Mouse (Mus musculus): Measurements from ENCODE around the gene Gatad2b. TPM values are rescaled to one million over a fixed set of nuclear protein-coding genes. Genes with fewer than 3 reads are reported as not detected.
A peak's percentile ranks its signal among the peaks of the same experiment; 100 is the strongest.
"Not testable (repeated sequence)": the region's sequence is repeated elsewhere in the genome, so short reads cannot be mapped to it uniquely, and the experiment has no call there.

Gatad2b gene
- polyA plus RNA-seq, 1 experiment from 2014 or later: 17.9 TPM

GRCm38 (mm10) chr3:90293352-90294063 lies 530 bp downstream of the Gatad2b start:
- peaks cover 29% of the 10 kb centered on the region for H3K36me3 ChIP-seq
- H3K4me1 ChIP-seq (replicated peaks): peaks cover 17% of the 10 kb centered on the region
- DNase-seq (ENCODE audit: low spot score): peak; percentile 80
- peak overlapping the region; percentile 92 for H3K4me3 ChIP-seq
- no peaks in the 10 kb centered on the region for H3K27me3 ChIP-seq (ENCODE audit: insufficient read depth, poor library complexity, severe bottlenecking)
- WGBS: under 1% methylated on average over 44 of the region's 68 CpGs
- H3K9me3 ChIP-seq: no peaks in the 10 kb centered on the region
- H3K27ac ChIP-seq: peak overlapping the region; percentile 99

DNA sequence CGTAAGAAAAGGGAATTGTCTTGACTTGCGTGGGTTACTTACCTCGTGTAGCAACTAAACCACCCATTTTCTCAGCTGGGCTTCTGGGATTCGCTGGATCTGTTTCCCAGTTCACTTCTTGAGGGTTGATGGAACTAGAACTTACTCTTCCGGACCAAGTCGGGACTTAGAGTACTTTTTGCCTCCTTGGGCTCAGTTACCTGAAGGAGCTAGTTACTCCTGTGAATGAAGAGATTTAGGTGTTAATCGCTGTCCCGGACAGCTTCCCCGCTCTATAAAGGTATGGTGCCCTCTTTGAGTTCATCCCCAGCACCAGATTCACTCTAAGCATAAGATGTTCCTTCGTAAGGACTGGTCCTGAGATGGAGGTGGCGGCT lies 1.1 kb downstream of the Gatad2b start:
- no peak for DNase-seq (ENCODE audit: low spot score)
- Histone ChIP-seq H3K27me3 (ENCODE audit: insufficient read depth, poor library complexity, severe bottlenecking) (no peaks in the 10 kb centered on the region), H3K4me3 (peak overlapping the region; percentile 92), H3K27ac (peak overlapping the region; percentile 99), H3K36me3 (peaks cover 29% of the 10 kb centered on the region), H3K4me1 (replicated peaks) (peaks cover 17% of the 10 kb centered on the region), H3K9me3 (no peaks in the 10 kb centered on the region)
- WGBS: 2% methylated on average over 11 of the region's 11 CpGs

DNA sequence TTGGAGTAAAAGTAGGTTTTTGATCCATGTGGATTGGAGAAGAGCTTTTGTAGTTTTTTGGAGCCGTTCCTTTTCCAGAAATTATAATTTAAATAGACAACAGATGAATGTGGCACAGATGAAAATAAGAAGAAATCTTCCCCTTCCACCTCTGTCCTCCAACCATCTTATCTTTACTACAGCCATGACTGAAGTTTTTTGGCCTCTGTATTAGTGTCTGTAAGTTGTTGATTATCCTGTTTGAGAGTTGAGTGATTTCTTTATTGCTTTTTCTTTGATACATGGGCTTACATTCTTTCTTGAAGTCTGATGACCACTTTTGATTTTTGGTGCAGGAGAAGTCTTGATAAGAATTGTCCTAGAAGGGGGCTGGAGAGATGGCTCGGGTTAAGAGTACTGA lies 1.7 kb downstream of the Gatad2b start:
- peaks cover 29% of the 10 kb centered on the region for H3K36me3 ChIP-seq
- H3K4me3 ChIP-seq: peak overlapping the region; percentile 92
- no peaks in the 10 kb centered on the region for H3K27me3 ChIP-seq (ENCODE audit: insufficient read depth, poor library complexity, severe bottlenecking)
- peaks cover 17% of the 10 kb centered on the region for H3K4me1 ChIP-seq (replicated peaks)
- WGBS: 83% methylated on average over 2 of the region's 2 CpGs
- no peak overlapping the region for H3K27ac ChIP-seq
- no peak for DNase-seq (ENCODE audit: low spot score)
- H3K9me3 ChIP-seq: no peaks in the 10 kb centered on the region

DNA sequence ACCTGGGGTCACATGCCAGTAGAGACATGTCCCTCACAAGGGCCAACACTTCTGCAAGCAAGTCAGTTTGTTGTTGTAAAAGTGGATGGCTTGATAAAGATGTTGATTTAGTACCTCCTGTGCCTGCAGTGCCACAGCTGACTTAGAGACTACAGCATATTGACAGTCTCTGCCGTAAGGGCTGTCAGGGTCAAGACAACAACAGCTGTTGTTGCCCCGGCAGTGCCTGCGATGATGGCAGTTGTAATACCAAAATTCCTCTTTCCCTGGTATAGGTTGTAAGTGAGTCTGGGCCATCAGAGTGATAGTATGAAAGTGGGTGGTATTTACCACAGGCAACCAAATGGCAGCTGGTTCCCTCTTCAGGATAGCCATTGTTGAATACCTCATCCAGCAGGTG lies 12.8 kb downstream of the Gatad2b start:
- Histone ChIP-seq H3K9me3 (no peaks in the 10 kb centered on the region), H3K4me1 (replicated peaks) (0 out of 2 replicates have a peak, but pooled peaks cover 5% of the 10 kb centered on the region), H3K27me3 (ENCODE audit: insufficient read depth, poor library complexity, severe bottlenecking) (no peaks in the 10 kb centered on the region), H3K27ac (no peak overlapping the region), H3K4me3 (no peak overlapping the region), H3K36me3 (peaks cover 9% of the 10 kb centered on the region; the same call in 1 of the 2 replicates)
- DNase-seq (ENCODE audit: low spot score): no peak
- 81% methylated on average over 3 of the region's 3 CpGs for WGBS

- Histone ChIP-seq H3K4me1 (replicated peaks) (0 out of 2 replicates have a peak, but pooled peaks cover 2% of the 10 kb centered on the region), H3K27me3 (ENCODE audit: insufficient read depth, poor library complexity, severe bottlenecking) (no peaks in the 10 kb centered on the region), H3K4me3 (no peak overlapping the region), H3K36me3 (peaks cover 9% of the 10 kb centered on the region), H3K27ac (no peak overlapping the region), H3K9me3 (no peaks in the 10 kb centered on the region)
- no peak for DNase-seq (ENCODE audit: low spot score)
Observed at GRCm38 (mm10) chr3:90309589-90309988, 16.6 kb downstream of the Gatad2b start.

GRCm38 (mm10) chr3:90313367-90313766 lies 20.4 kb downstream of the Gatad2b start:
- H3K27ac ChIP-seq: no peak overlapping the region
- H3K9me3 ChIP-seq: no peaks in the 10 kb centered on the region
- H3K4me3 ChIP-seq: no peak overlapping the region
- DNase-seq (ENCODE audit: low spot score): no peak
- no peaks in the 10 kb centered on the region for H3K4me1 ChIP-seq (replicated peaks)
- H3K27me3 ChIP-seq (ENCODE audit: insufficient read depth, poor library complexity, severe bottlenecking): no peaks in the 10 kb centered on the region
- peaks cover 4% of the 10 kb centered on the region for H3K36me3 ChIP-seq

DNA sequence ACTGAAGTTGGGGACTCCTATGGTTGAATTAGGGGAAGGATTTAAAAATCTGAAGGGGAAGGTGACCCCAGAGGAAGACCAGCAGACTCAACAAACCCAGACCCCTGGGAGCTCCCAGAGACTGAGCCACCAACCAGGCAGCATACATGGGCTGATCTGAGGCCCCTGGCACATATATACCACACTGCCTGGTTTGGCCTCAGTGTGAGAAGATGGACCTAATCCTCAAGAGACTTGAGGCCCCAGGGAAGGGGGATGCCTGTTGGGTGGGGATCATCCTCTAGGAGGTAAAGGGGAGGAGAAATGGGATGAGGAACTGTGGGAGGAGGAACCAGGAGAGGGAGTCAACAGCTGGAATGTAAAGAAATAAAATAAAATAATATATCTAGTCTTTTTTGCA lies 21.3 kb downstream of the Gatad2b start:
- Histone ChIP-seq H3K9me3 (no peaks in the 10 kb centered on the region), H3K27ac (no peak overlapping the region), H3K4me1 (replicated peaks) (no peaks in the 10 kb centered on the region), H3K27me3 (ENCODE audit: insufficient read depth, poor library complexity, severe bottlenecking) (no peaks in the 10 kb centered on the region), H3K4me3 (no peak overlapping the region), H3K36me3 (peaks cover 4% of the 10 kb centered on the region)
- no peak for DNase-seq (ENCODE audit: low spot score)

- Histone ChIP-seq H3K4me3 (no peak overlapping the region), H3K27me3 (ENCODE audit: insufficient read depth, poor library complexity, severe bottlenecking) (no peaks in the 10 kb centered on the region), H3K27ac (no peak overlapping the region), H3K9me3 (no peaks in the 10 kb centered on the region), H3K4me1 (replicated peaks) (no peaks in the 10 kb centered on the region), H3K36me3 (peaks cover 7% of the 10 kb centered on the region; the same call in 1 of the 2 replicates)
- no peak for DNase-seq (ENCODE audit: low spot score)
- WGBS: 85% methylated on average over 6 of the region's 6 CpGs
Observed at GRCm38 (mm10) chr3:90322289-90322688, 29.3 kb downstream of the Gatad2b start.

- Histone ChIP-seq H3K9me3 (no peaks in the 10 kb centered on the region), H3K27ac (no peak overlapping the region), H3K36me3 (peaks cover 7% of the 10 kb centered on the region; the same call in 1 of the 2 replicates), H3K4me1 (replicated peaks) (no peaks in the 10 kb centered on the region), H3K4me3 (no peak overlapping the region), H3K27me3 (ENCODE audit: insufficient read depth, poor library complexity, severe bottlenecking) (no peaks in the 10 kb centered on the region)
- 80% methylated on average over 5 of the region's 5 CpGs for WGBS
- no peak for DNase-seq (ENCODE audit: low spot score)
Observed at GRCm38 (mm10) chr3:90323119-90323518, 30.1 kb downstream of the Gatad2b start.

DNA sequence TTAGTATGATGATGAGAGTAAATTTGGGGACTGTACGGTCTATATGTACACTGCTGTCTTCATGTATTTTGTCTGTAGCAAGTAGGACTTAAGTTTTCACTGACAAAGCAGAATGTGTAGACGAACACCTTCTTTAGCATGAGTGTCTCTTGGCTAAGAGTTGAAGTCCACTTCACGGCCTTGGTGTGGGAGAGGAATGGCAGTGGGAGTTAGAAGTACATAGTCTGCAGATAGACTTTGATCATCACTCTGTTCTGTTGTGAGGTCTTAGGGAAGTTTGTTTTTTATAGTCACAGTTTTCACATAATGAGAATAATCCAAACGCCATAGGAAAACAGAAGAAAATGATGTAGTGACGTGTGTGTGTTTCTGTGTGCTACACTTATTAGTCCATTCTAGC lies 39.5 kb downstream of the Gatad2b start:
- H3K27me3 ChIP-seq (ENCODE audit: insufficient read depth, poor library complexity, severe bottlenecking): no peaks in the 10 kb centered on the region
- no peaks in the 10 kb centered on the region for H3K9me3 ChIP-seq
- no peak overlapping the region for H3K27ac ChIP-seq
- H3K4me3 ChIP-seq: no peak overlapping the region
- WGBS: 92% methylated on average over 5 of the region's 5 CpGs
- DNase-seq (ENCODE audit: low spot score): no peak
- no peaks in the 10 kb centered on the region for H3K4me1 ChIP-seq (replicated peaks)
- H3K36me3 ChIP-seq: peaks cover 7% of the 10 kb centered on the region

DNA sequence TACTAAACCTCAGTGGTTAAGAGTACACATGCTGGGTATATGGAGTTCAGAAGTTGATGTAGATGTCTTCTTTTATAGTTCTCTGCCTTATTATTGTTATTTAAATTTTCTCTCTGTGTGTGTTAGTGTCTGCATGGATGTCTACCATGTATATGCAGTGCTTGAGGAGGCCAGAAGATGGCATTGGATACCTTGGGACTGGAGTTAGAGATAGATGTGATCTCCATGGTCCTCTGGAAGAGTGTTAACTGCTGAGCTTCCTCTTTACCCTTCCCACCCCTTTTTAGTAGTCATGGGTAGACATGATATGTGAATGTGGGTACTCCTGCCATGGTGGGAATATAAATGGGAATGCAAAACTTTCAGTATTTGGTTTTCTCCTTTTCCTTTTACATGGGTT lies 42.5 kb downstream of the Gatad2b start:
- Histone ChIP-seq H3K36me3 (no peaks in the 10 kb centered on the region), H3K9me3 (no peaks in the 10 kb centered on the region), H3K27me3 (ENCODE audit: insufficient read depth, poor library complexity, severe bottlenecking) (no peaks in the 10 kb centered on the region), H3K4me1 (replicated peaks) (no peaks in the 10 kb centered on the region; the same call in 1 of the 2 replicates), H3K27ac (no peak overlapping the region), H3K4me3 (no peak overlapping the region)
- DNase-seq (ENCODE audit: low spot score): no peak

GRCm38 (mm10) chr3:90338190-90338589 lies 45.2 kb downstream of the Gatad2b start:
- H3K27ac ChIP-seq: no peak overlapping the region
- H3K9me3 ChIP-seq: no peaks in the 10 kb centered on the region
- no peak for DNase-seq (ENCODE audit: low spot score)
- peaks cover 20% of the 10 kb centered on the region for H3K36me3 ChIP-seq
- H3K27me3 ChIP-seq (ENCODE audit: insufficient read depth, poor library complexity, severe bottlenecking): no peaks in the 10 kb centered on the region
- no peak overlapping the region for H3K4me3 ChIP-seq
- 84% methylated on average over 3 of the region's 3 CpGs for WGBS
- no peaks in the 10 kb centered on the region; the same call in 1 of the 2 replicates for H3K4me1 ChIP-seq (replicated peaks)

DNA sequence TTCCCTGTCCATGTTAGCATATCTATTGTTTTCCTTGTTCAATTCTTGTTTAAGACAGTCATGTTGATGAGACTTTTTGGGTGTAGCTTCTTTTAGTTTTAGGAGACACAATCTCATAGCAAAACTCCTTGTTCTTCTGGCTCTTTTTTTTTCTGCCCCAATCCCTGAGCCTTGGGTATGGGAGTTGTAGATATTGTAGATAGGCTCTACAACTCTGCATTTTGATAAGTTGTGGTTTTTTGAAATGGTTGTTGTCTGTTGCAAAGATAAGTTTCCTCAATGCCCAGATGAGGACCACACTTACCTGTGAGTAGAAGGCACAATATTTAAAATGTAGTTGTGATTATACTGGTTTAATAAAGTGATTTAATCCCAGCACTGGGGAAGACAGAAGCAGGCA lies 47.2 kb downstream of the Gatad2b start:
- Histone ChIP-seq H3K27ac (no peak overlapping the region), H3K4me3 (no peak overlapping the region), H3K36me3 (peaks cover 33% of the 10 kb centered on the region), H3K27me3 (ENCODE audit: insufficient read depth, poor library complexity, severe bottlenecking) (no peaks in the 10 kb centered on the region), H3K9me3 (no peaks in the 10 kb centered on the region), H3K4me1 (replicated peaks) (no peaks in the 10 kb centered on the region; the same call in 1 of the 2 replicates)
- no peak for DNase-seq (ENCODE audit: low spot score)

- DNase-seq (ENCODE audit: low spot score): not testable (repeated sequence)
Observed at GRCm38 (mm10) chr3:90342853-90343252, 49.9 kb downstream of the Gatad2b start.

More at GRCm38 (mm10) chr3:90342853-90343252, 49.9 kb downstream of the Gatad2b start:
- H3K9me3 ChIP-seq; H3K4me1 ChIP-seq (replicated peaks); H3K4me3 ChIP-seq; H3K27ac ChIP-seq; H3K27me3 ChIP-seq (ENCODE audit: insufficient read depth, poor library complexity, severe bottlenecking): not testable (repeated sequence)
- 56% methylated on average over 2 of the region's 2 CpGs for WGBS
- peaks cover 60% of the 10 kb centered on the region for H3K36me3 ChIP-seq
